In genomic region chr16:32419517-32420483, GRCm38 (mm10) we compare ENCODE assay signal across 7 mouse cellular contexts. TPM values are rescaled to one million over a fixed set of nuclear protein-coding genes. Genes with fewer than 3 reads are reported as not detected.
DNase-seq lines count a peak whose midpoint lies in the region; ATAC-seq lines count a peak whose summit lies in the region.

TSS of gene Tctex1d2 (plus strand) at chr16:32419702.

- DNase-seq in adrenal gland, postnatal 14 days: peak; percentile 98
- peak; percentile 97 for DNase-seq in embryonic facial prominence, embryonic 11.5 days (ENCODE audit: low spot score)
- peak; percentile 96 for DNase-seq in kidney, adult 11 months
- peak; percentile 97 for DNase-seq in limb, embryonic 10.5 days (ENCODE audit: low spot score)
- peak; percentile 84 for DNase-seq in spleen, adult 12 weeks (ENCODE audit: low spot score)

- H3K9me3 ChIP-seq in embryonic facial prominence, embryonic 11.5 days (replicated peaks; ENCODE audit: control insufficient read depth, low read length): no peaks in the 10 kb centered on the region
- no peaks in the 10 kb centered on the region for H3K9me3 ChIP-seq in limb, embryonic 10.5 days (replicated peaks)
- H3K9me3 ChIP-seq in midbrain, embryonic 13.5 days: no peaks in the 10 kb centered on the region

- H3K27ac ChIP-seq in embryonic facial prominence, embryonic 11.5 days (replicated peaks; ENCODE audit: low read depth, low read length): peak within 1 kb of the TSS; percentile 74
- peak within 1 kb of the TSS; percentile 92 for H3K27ac ChIP-seq in limb, embryonic 10.5 days
- H3K27ac ChIP-seq in midbrain, embryonic 13.5 days: peak within 1 kb of the TSS; percentile 93

- no peaks in the 10 kb centered on the region for H3K4me1 ChIP-seq in embryonic facial prominence, embryonic 11.5 days (ENCODE audit: control insufficient read depth, insufficient read depth, low read length)
- peaks cover 14% of the 10 kb centered on the region for H3K4me1 ChIP-seq in limb, embryonic 10.5 days
- peaks cover 14% of the 10 kb centered on the region for H3K4me1 ChIP-seq in midbrain, embryonic 13.5 days (replicated peaks)

- peak within 1 kb of the TSS; percentile 63 for H3K4me2 ChIP-seq in embryonic facial prominence, embryonic 11.5 days (ENCODE audit: low read depth, low read length)
- peak within 1 kb of the TSS; percentile 70 for H3K4me2 ChIP-seq in midbrain, embryonic 13.5 days (replicated peaks)

- no peaks in the 10 kb centered on the region for H3K36me3 ChIP-seq in embryonic facial prominence, embryonic 11.5 days (replicated peaks; ENCODE audit: control insufficient read depth, insufficient read depth, low read depth, low read length)
- no peaks in the 10 kb centered on the region for H3K36me3 ChIP-seq in limb, embryonic 10.5 days
- H3K36me3 ChIP-seq in midbrain, embryonic 13.5 days: no peaks in the 10 kb centered on the region

- 1% methylated on average over 45 of the region's 45 CpGs for WGBS in embryonic facial prominence, embryonic 11.5 days
- WGBS in limb, embryonic 10.5 days: 1% methylated on average over 45 of the region's 45 CpGs
- 1% methylated on average over 45 of the region's 45 CpGs for WGBS in midbrain, embryonic 13.5 days

- ATAC-seq in embryonic facial prominence, embryonic 11.5 days (replicated peaks; ENCODE audit: insufficient number of reproducible peaks, low FRiP score, low TSS enrichment, low read depth): peak; percentile 94
- ATAC-seq in granulocyte monocyte progenitor cell, adult 5-6 weeks (replicated peaks; ENCODE audit: poor library complexity, severe bottlenecking): peak; percentile 99
- peak; percentile 97 for ATAC-seq in midbrain, embryonic 13.5 days

- H3K4me3 ChIP-seq in embryonic facial prominence, embryonic 11.5 days (ENCODE audit: low read depth, low read length): peak within 1 kb of the TSS; percentile 51
- H3K4me3 ChIP-seq in limb, embryonic 10.5 days: peak within 1 kb of the TSS; percentile 71
- peak within 1 kb of the TSS; percentile 70 for H3K4me3 ChIP-seq in midbrain, embryonic 13.5 days (replicated peaks)

- H3K27me3 ChIP-seq in embryonic facial prominence, embryonic 11.5 days (ENCODE audit: control insufficient read depth, insufficient read depth, low read length): no peaks in the 10 kb centered on the region
- H3K27me3 ChIP-seq in limb, embryonic 10.5 days (ENCODE audit: low read depth, poor library complexity, severe bottlenecking): no peaks in the 10 kb centered on the region
- no peaks in the 10 kb centered on the region for H3K27me3 ChIP-seq in midbrain, embryonic 13.5 days

- peak within 1 kb of the TSS; percentile 74 for H3K9ac ChIP-seq in embryonic facial prominence, embryonic 11.5 days (replicated peaks; ENCODE audit: low read length)
- H3K9ac ChIP-seq in midbrain, embryonic 13.5 days (replicated peaks): peak within 1 kb of the TSS; percentile 85

RNA-seq across cellular contexts. Expression of gene Tctex1d2, which starts in this region (rescaled TPM):
- total RNA-seq in adrenal gland, postnatal 14 days (2021): 6.2 and 6.8 TPM in 2 replicates
- polyA plus RNA-seq in embryonic facial prominence, embryonic 11.5 days (2014; fragmentation: Nextera tagmentation; extraction: Ambion mirVana): 31.9 and 32.3 TPM in 2 replicates
- 41.4 and 54.7 TPM in 2 replicates for total RNA-seq in granulocyte monocyte progenitor cell, adult 5-6 weeks (2014; fragmentation: Nextera tagmentation)
- 31.5 and 49.4 TPM in 2 replicates for total RNA-seq in granulocyte monocyte progenitor cell, adult 5-6 weeks (2017)
- polyA plus RNA-seq in limb, embryonic 10.5 days (2016; fragmentation: Nextera tagmentation; extraction: Ambion mirVana): 31.4 and 33.2 TPM in 2 replicates
- 30.1 and 38.8 TPM in 2 replicates for polyA plus RNA-seq in midbrain, embryonic 13.5 days (2015; fragmentation: Nextera tagmentation; extraction: Ambion mirVana)

Comparison
In these comparisons a context has a peak if more than half of its experiments do, and no peak if none do; other contexts are left out.
1. Peak in every context shown above with its lines: DNase-seq, ATAC-seq, H3K4me3 ChIP-seq and H3K27ac ChIP-seq.